Mouse (Mus musculus): ENCODE measurements around the gene Slc22a6.

GRCm38 (mm10) chr19:8621098-8621497 lies 3.3 kb downstream of the Slc22a6 start:
- TF ChIP-seq CTCF (IDR thresholded peaks at IDR 0.05; ENCODE audit: extremely low read depth, insufficient read depth, insufficient read length, insufficient replicate concordance) (no peak), POLR2A (IDR thresholded peaks at IDR 0.05; ENCODE audit: low read depth, low read length) (no peak)

All from spleen, adult 2 months (tissue).